Mouse (Mus musculus) neural tube, embryonic 13.5 days (tissue): ENCODE measurements at regions not wholly inside any gene's neighbourhood (a gene's known extent, or its start where the extent isn't known, plus 50 kb on each side); places are given as distances from the start of the nearest gene placed in this dataset.

Source experiments
- ATAC-seq: fragments of 200-750 bp; cut with Nextera tagmentation; 2 replicates; pipeline ENCODE4 v1.8.0; 2017; ENCODE audit warnings: low read depth, mild to moderate bottlenecking, moderate TSS enrichment, moderate library complexity
- H3K27ac ChIP-seq: fragments of 300-500 bp; sonication (generic); replicated peaks from 2 replicates; pipeline ENCODE4 v1.5.1; 2015; ENCODE audit warnings: moderate library complexity, mild to moderate bottlenecking, inconsistent platforms
- H3K27me3 ChIP-seq: fragments of 300-500 bp; sonication (generic); 2 replicates; pipeline ENCODE4 v1.6.1; 2015; ENCODE audit warnings: mild to moderate bottlenecking, inconsistent platforms
- H3K36me3 ChIP-seq: fragments of 300-500 bp; sonication (generic); 2 replicates; pipeline ENCODE4 v1.6.1; 2015; ENCODE audit warnings: mild to moderate bottlenecking, inconsistent platforms
- H3K4me1 ChIP-seq: fragments of 300-500 bp; sonication (generic); replicated peaks from 2 replicates; pipeline ENCODE4 v1.6.1; 2015; ENCODE audit warnings: inconsistent platforms
- H3K4me2 ChIP-seq: fragments of 300-500 bp; sonication (generic); 2 replicates; pipeline ENCODE4 v1.6.1; 2015; ENCODE audit warnings: inconsistent platforms, mild to moderate bottlenecking, moderate library complexity
- H3K4me3 ChIP-seq: fragments of 300-500 bp; sonication (generic); 2 replicates; pipeline ENCODE4 v1.5.1; 2015; ENCODE audit warnings: mild to moderate bottlenecking, inconsistent platforms
- H3K9ac ChIP-seq: fragments of 300-500 bp; sonication (generic); 2 replicates; pipeline ENCODE4 v1.6.1; 2015; ENCODE audit warnings: moderate library complexity, mild to moderate bottlenecking, inconsistent platforms
- H3K9me3 ChIP-seq: fragments of 300-500 bp; sonication (generic); 2 replicates; pipeline ENCODE4 v1.6.1; 2016; ENCODE audit warnings: inconsistent platforms
- WGBS: fragments of 180-500 bp; shearing (Covaris S2); methylation state at CpG from one replicate; pipeline ENCODE4 v1.1.7; 2015; 5-methylcytosine and 5-hydroxymethylcytosine counted together

DNA sequence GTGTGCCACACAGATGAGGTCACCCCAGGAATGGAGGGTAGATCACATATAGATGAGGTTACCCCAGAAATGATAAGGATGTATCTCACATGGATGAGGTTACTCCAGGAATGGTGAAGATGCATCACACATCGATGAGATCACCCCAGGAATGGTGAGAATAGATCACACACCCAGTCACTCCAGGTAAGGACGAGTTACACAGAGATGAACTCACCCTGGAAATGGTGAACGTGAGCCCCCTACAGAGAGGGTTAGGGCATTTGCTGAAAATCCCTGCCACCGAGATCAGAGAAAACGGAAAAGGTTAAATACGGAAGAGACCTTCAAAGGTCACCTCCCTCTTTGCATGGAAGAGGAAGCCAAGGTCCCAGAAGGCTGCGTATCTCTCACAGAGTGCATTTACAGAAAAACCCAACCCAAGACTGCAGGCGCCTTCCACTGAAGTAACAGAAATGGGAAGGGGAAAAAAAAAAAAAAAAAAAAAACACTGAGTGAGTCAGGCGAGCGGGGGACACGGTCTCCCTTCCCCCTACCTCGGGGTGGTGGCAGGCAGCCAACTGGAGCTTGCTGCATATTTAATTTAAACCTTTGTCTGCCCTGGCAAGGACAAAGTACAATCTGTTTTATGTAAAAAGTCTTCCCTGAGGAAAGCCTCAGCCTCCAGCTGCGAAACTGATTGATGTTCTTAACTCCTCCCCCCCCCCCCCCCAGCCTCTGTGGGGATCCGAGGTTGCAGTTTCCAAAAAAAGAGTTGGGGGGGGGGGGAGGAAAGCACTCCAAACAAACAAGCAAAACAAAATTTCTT, 175.8 kb upstream of the Jmjd1c start:
- Histone ChIP-seq H3K27ac (peak overlapping the region; percentile 94), H3K4me1 (peaks cover 51% of the 10 kb centered on the region), H3K9me3 (0 out of 2 replicates have a peak, but pooled peaks cover 4% of the 10 kb centered on the region), H3K27me3 (no peaks in the 10 kb centered on the region), H3K4me2 (peak overlapping the region; percentile 51), H3K4me3 (peak overlapping the region; percentile 13), H3K36me3 (no peaks in the 10 kb centered on the region), H3K9ac (peak overlapping the region; percentile 50)
- WGBS: 1% methylated on average over 14 of the region's 14 CpGs
- peak; percentile 55 for ATAC-seq

DNA sequence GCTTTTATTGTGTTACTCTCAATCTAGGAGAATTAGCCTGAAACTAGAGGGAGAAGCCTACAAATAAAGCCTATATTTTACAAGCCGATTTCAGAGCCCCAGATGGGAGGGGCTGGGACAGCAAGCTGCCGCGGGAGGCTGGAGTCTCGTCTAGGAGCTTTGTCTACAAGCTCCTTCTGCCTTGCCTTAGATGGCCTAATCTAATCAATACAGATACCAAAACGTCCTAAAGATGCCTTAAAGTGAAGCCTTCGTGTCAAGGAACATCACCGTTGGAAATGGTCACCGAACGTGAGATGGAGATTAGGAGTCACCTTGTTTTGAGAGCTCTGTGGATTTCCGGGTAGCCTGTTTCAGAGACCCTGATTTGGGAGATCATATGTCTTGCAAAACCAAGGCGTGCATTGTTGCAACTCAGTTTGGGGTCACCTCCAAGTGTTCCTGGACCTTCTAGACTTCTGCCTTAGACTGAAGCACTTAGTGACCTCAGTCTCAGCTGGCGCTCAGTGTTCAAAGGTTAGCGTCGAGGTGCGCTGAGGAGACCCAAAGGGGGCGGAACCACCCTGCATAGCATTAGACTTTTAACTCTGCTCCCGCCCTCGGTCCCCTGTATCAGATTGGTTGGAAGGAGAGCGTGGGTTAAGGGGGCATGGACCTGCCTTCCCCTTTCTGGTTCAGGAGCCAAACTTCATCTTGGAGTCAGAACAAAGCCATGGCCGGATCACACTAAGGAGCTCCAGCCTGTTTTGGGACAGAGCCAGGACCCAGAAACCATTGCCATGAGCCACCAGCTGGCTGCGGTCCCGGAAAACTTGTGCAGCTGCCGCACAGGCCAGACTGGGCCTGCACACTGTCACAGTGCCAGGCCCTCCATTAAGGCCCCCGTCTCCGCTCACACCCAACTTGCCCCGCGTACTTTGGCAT, 174.9 kb upstream of the Jmjd1c start:
- H3K36me3 ChIP-seq: no peaks in the 10 kb centered on the region
- peak overlapping the region; percentile 9 for H3K4me3 ChIP-seq

DNA sequence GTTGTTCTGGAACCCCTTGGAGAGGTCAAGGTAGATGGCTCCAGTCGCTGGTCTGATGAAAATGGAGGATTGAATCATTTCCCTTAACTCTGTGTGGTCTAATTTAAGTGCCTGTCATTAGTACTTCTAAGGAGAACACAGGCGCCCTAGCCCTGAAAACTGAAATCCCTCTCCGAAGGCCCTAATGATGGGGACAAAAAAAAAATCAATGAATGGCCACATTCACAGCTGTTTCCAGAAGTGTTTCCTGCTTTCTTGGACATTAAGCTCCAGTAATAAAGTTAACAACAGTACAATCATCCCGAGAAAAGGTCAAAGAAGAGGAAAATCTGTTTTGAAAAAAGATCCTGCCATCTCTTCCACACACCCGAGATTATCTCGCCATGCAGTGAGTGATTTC, 174.1 kb upstream of the Jmjd1c start:
- WGBS: 16% methylated on average over 6 of the region's 6 CpGs
- no peaks in the 10 kb centered on the region for H3K27me3 ChIP-seq
- no peak for ATAC-seq
- H3K4me1 ChIP-seq: peaks cover 49% of the 10 kb centered on the region
- H3K9ac ChIP-seq: no peak overlapping the region
- H3K27ac ChIP-seq: peak overlapping the region; percentile 94
- H3K4me3 ChIP-seq: no peak overlapping the region
- no peaks in the 10 kb centered on the region for H3K36me3 ChIP-seq
- 0 out of 2 replicates have a peak, but pooled peaks cover 4% of the 10 kb centered on the region for H3K9me3 ChIP-seq
- no peak overlapping the region for H3K4me2 ChIP-seq

More for the DNA sequence above, 174.9 kb upstream of the Jmjd1c start:
- Histone ChIP-seq H3K4me2 (peak overlapping the region; percentile 51), H3K4me1 (peaks cover 49% of the 10 kb centered on the region), H3K9ac (peak overlapping the region; percentile 38), H3K27me3 (no peaks in the 10 kb centered on the region), H3K9me3 (0 out of 2 replicates have a peak, but pooled peaks cover 4% of the 10 kb centered on the region), H3K27ac (peak overlapping the region; percentile 94)
- 5% methylated on average over 27 of the region's 27 CpGs for WGBS
- peak; percentile 87 for ATAC-seq

DNA sequence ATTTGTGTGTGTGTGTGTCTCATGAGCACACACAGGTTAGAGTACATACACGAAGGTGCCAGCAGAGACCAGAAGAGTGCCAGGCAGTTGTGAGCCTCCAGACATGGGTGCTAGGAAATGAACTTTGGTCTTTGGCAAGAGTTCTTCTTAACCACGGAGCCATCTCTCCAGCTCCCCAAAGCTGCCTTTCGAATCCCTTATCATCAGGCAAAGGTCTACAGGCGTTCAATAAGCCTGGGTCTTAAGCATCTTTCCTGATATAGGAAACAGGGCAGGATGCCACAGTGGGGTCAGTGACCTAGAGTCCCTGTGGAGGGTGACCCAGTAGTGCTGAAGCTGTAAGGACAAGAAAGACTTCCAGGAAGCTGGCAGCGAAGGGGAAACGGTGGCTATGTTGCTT, 173.6 kb upstream of the Jmjd1c start:
- 0 out of 2 replicates have a peak, but pooled peaks cover 3% of the 10 kb centered on the region for H3K9me3 ChIP-seq
- peak overlapping the region; percentile 94 for H3K27ac ChIP-seq
- H3K4me3 ChIP-seq: no peak overlapping the region
- no peaks in the 10 kb centered on the region for H3K36me3 ChIP-seq
- no peaks in the 10 kb centered on the region for H3K27me3 ChIP-seq
- no peak overlapping the region for H3K9ac ChIP-seq
- WGBS: 84% methylated on average over 6 of the region's 6 CpGs
- ATAC-seq: no peak
- H3K4me2 ChIP-seq: no peak overlapping the region
- H3K4me1 ChIP-seq: peaks cover 49% of the 10 kb centered on the region

DNA sequence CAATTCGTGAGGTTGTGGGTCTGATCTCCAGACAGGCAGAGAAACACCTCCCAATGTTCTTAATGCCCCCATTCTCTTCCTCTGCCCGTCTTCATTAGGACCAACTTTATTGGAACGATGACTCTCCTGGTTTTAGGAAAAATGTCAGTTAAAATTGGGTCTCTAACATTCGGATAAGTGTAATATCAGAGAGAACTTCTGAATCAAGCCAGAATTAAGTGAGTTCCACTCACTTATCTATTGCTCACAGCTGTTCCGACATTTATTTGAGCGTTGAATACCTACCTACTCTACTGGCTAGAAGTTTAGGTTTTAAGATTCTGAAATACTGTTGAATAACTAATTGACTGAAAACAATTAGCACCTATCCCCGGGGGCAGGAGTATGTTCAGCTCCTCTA, 172.0 kb upstream of the Jmjd1c start:
- no peaks in the 10 kb centered on the region for H3K9me3 ChIP-seq
- no peaks in the 10 kb centered on the region for H3K27me3 ChIP-seq
- no peak for ATAC-seq
- no peak overlapping the region for H3K27ac ChIP-seq
- 85% methylated on average over 7 of the region's 7 CpGs for WGBS
- no peak overlapping the region for H3K9ac ChIP-seq
- H3K4me3 ChIP-seq: no peak overlapping the region
- no peaks in the 10 kb centered on the region for H3K36me3 ChIP-seq
- H3K4me2 ChIP-seq: no peak overlapping the region
- peaks cover 48% of the 10 kb centered on the region for H3K4me1 ChIP-seq

DNA sequence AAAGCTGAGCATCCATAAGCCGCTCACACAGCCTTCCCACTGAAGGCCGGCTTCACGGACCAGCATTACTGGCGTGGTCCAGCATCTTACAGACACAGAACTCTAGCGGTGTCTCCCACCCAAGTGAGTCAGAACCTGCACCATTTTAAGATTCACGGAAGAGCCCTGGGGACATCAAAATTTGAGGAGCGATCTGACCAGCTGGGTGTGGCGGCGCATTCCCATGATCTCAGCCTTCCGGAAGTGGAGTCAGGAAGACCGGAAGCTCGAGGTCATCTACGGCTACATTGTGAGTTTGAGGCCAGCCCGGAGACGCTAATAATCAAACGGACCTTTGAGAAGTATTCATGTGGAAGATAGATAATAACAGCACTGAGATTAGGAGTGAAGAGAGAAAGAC, 171.5 kb upstream of the Jmjd1c start:
- H3K27me3 ChIP-seq: no peaks in the 10 kb centered on the region
- no peak for ATAC-seq
- 86% methylated on average over 16 of the region's 16 CpGs for WGBS

DNA sequence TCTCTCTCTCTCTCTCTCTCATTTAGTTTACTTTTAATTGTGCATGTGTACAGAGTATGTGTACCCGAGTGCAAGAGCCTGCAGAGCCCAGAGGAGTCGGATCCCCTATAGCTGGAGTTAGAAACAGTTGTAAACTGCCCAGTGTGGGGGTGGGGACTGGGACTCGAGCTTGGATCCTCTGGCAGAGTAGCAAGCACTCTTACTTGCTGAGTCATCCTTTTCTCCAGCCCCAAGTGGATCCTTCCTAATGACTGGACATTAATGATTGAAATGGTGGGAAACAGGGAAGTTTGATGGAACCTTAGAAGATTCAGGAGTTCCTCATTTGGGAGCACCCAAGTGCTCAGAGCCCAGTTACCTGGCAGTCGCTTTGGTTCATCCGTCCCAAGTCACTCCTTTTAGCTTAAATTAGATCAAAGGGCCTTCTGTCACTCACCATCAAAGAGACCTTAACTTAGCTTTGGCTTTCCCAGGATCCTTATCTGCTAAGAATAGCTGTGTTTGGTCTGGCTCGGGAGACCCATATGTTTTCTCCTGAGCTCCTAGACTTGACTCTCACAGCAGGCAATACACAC, 170.3 kb upstream of the Jmjd1c start:
- H3K36me3 ChIP-seq: no peaks in the 10 kb centered on the region
- H3K9ac ChIP-seq: no peak overlapping the region
- 49% methylated on average over 6 of the region's 6 CpGs for WGBS
- no peaks in the 10 kb centered on the region for H3K9me3 ChIP-seq
- peaks cover 31% of the 10 kb centered on the region for H3K4me1 ChIP-seq
- H3K4me3 ChIP-seq: no peak overlapping the region
- H3K4me2 ChIP-seq: no peak overlapping the region
- no peak overlapping the region for H3K27ac ChIP-seq
- no peak for ATAC-seq
- H3K27me3 ChIP-seq: no peaks in the 10 kb centered on the region

More for the DNA sequence above, 171.5 kb upstream of the Jmjd1c start:
- no peaks in the 10 kb centered on the region for H3K36me3 ChIP-seq
- H3K9me3 ChIP-seq: no peaks in the 10 kb centered on the region
- peaks cover 43% of the 10 kb centered on the region for H3K4me1 ChIP-seq
- no peak overlapping the region for H3K9ac ChIP-seq
- no peak overlapping the region for H3K27ac ChIP-seq
- H3K4me2 ChIP-seq: no peak overlapping the region
- H3K4me3 ChIP-seq: no peak overlapping the region

DNA sequence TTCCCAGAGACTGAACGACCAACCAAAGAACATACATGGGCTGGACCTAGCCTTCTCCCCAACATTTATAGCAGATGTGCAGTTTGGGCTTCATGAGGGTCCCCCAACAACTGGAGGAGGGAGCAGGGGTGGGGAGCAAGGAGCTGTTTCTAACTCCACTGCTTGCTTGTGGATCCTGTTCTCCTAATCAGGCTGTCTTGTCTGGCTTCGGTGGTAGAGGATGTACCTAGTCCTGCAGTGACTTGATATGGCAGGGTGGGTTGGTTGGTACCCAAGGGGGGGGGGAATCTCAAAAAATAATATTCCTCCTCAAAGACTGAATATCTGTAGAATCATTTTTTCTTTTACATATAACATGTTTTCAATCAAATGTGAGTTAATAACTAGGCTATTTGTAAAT, 168.3 kb upstream of the Jmjd1c start:
- H3K27ac ChIP-seq: no peak overlapping the region
- H3K9ac ChIP-seq: no peak overlapping the region
- no peaks in the 10 kb centered on the region for H3K36me3 ChIP-seq
- peaks cover 11% of the 10 kb centered on the region for H3K4me1 ChIP-seq
- H3K4me2 ChIP-seq: no peak overlapping the region
- no peaks in the 10 kb centered on the region for H3K9me3 ChIP-seq
- WGBS: 90% methylated on average over 2 of the region's 2 CpGs
- no peak overlapping the region for H3K4me3 ChIP-seq
- no peak for ATAC-seq
- H3K27me3 ChIP-seq: no peaks in the 10 kb centered on the region

DNA sequence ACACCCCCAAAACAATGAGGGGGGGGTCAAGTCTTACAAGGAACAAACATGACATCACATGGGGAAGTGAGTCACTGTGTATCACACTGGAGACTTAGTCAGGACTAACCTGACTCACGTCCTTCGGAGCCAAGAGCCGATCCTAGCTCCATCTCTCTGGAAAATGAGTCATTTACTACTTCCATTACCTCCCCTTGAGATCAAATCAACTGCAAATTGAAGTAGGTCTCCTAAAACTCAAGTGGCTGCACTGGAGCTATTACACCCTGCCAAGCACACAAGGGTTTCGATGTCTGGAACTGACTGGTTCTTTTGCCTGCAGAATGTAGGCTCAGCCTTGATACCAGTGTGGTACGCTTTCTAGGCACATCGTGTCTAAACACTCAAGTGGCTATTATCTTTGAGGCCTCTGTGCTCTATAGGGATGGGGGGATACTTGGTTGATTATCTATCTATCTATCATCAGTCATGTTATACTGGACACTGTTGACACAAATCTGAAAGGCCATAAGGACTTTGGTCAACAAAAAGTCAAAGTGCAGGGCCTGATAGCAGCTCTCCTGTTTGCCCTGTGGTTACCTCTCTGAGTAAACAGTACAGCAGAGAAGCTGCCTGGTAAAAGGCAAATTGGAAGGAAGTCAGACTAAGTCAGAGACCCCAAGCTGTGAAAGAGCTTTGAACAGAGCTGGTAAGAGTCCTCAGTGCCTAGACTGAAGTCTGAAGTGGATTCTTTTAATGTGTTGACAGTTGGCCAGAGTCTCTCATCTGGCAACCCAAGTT, 167.5 kb upstream of the Jmjd1c start:
- H3K4me2 ChIP-seq: no peak overlapping the region
- 81% methylated on average over 6 of the region's 6 CpGs for WGBS
- no peak overlapping the region for H3K27ac ChIP-seq
- ATAC-seq: no peak
- H3K36me3 ChIP-seq: no peaks in the 10 kb centered on the region
- H3K4me1 ChIP-seq: 0 out of 2 replicates have a peak, but pooled peaks cover 4% of the 10 kb centered on the region
- H3K27me3 ChIP-seq: no peaks in the 10 kb centered on the region
- H3K9me3 ChIP-seq: no peaks in the 10 kb centered on the region
- no peak overlapping the region for H3K4me3 ChIP-seq
- no peak overlapping the region for H3K9ac ChIP-seq

DNA sequence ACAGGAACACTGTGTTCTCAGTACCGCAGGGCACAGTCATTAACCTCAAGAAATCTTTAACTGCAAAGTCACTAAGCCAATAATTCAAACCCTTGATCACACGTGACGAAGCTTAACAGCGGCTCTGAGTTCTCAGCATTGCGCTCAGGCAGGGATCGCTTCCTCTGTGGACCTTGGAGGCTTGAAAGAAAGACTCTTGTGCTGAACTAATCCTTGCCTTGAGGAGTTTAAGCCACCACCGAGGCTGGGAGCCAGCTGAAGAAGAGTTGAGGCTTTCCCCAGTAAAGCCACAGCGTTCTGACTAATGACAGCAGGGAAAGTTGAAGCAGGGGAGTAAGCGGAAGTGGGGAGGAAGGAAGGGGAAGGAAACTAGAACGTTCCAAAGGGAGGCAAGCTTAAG, 165.4 kb upstream of the Jmjd1c start:
- H3K27ac ChIP-seq: no peak overlapping the region
- H3K27me3 ChIP-seq: no peaks in the 10 kb centered on the region
- WGBS: 80% methylated on average over 10 of the region's 10 CpGs
- no peaks in the 10 kb centered on the region for H3K9me3 ChIP-seq
- H3K9ac ChIP-seq: no peak overlapping the region
- H3K4me1 ChIP-seq: peaks cover 4% of the 10 kb centered on the region; the same call in 1 of the 2 replicates
- H3K4me3 ChIP-seq: no peak overlapping the region
- no peak for ATAC-seq
- no peak overlapping the region for H3K4me2 ChIP-seq
- H3K36me3 ChIP-seq: no peaks in the 10 kb centered on the region

DNA sequence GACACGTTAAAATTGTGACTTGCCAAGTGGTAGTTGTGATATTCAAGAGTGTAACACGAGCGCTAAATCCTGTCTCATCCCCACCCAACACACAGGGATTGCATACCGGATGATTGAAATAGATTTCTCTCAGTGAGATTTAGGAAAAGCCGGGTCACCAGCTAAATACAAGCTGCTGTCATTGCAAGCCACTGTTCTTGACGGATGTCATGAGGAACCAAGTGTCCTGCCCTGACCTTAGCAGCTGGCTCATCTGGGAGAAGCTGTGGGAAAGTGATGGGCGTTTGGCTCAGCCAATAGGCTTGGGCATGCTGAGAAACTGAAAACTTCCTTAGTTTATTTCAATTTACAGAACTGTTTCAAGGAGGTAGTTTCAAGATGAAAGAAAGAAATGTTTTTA, 164.4 kb upstream of the Jmjd1c start:
- Histone ChIP-seq H3K9ac (no peak overlapping the region), H3K27me3 (no peaks in the 10 kb centered on the region), H3K4me2 (no peak overlapping the region), H3K4me1 (peaks cover 4% of the 10 kb centered on the region; the same call in 1 of the 2 replicates), H3K27ac (no peak overlapping the region), H3K36me3 (no peaks in the 10 kb centered on the region), H3K9me3 (no peaks in the 10 kb centered on the region), H3K4me3 (no peak overlapping the region)
- ATAC-seq: no peak
- WGBS: 77% methylated on average over 7 of the region's 7 CpGs
